Mouse (Mus musculus): ENCODE measurements around the gene Bnip1. TPM values are rescaled to one million over a fixed set of nuclear protein-coding genes. Genes with fewer than 3 reads are reported as not detected.

Bnip1 gene
- polyA plus RNA-seq, 2 experiments: 45.6 to 49.4 TPM

DNA sequence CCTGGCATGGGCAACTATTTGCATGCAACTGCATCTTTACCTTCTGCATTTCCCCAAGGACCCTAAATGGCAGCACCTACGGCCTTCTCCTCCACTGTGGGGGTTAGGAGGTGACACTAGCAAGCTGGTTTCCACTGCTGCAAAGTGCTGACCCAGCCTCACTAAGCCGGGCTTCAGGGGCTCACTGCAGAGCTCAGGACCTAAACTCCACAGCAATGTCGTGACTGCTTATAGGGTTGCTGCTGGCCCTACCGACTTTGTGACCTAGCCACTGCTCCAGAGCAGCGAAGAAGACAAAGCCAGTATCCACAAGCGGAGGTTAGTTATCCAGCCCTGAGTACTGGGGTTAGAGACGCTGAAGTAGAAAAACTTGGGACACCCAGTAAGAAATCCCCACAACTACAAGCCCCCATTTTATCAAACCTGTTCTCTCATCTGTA, 56.7 kb downstream of the Bnip1 start:
- TF ChIP-seq POLR2A (IDR thresholded peaks at IDR 0.05; ENCODE audit: borderline replicate concordance, extremely low read depth, insufficient read depth, insufficient read length): no peak
- H3K4me1 ChIP-seq (ENCODE audit: control insufficient read depth, insufficient read depth, low read length): peaks cover 6% of the 10 kb centered on the region; the same call in 1 of the 2 replicates
- no peak overlapping the region for H3K27ac ChIP-seq (replicated peaks; ENCODE audit: low read depth, low read length)
- H3K9ac ChIP-seq (ENCODE audit: low read depth, low read length, severe bottlenecking): no peak overlapping the region
- DNase-seq (ENCODE audit: low spot score) (no peak), ATAC-seq (ENCODE audit: low FRiP score, low read depth) (no peak)
- H3K9me3 ChIP-seq (ENCODE audit: control insufficient read depth, low read length): no peaks in the 10 kb centered on the region
- peaks cover 88% of the 10 kb centered on the region for H3K27me3 ChIP-seq (ENCODE audit: control insufficient read depth, insufficient read depth, low read length)
- no peaks in the 10 kb centered on the region for H3K36me3 ChIP-seq (ENCODE audit: control insufficient read depth, insufficient read depth, low read length)
- 5% methylated on average over 7 of the region's 7 CpGs for WGBS
- H3K4me3 ChIP-seq (replicated peaks; ENCODE audit: low read length): no peak overlapping the region
- H3K4me2 ChIP-seq (replicated peaks; ENCODE audit: low read depth, low read length, severe bottlenecking): no peak overlapping the region

DNA sequence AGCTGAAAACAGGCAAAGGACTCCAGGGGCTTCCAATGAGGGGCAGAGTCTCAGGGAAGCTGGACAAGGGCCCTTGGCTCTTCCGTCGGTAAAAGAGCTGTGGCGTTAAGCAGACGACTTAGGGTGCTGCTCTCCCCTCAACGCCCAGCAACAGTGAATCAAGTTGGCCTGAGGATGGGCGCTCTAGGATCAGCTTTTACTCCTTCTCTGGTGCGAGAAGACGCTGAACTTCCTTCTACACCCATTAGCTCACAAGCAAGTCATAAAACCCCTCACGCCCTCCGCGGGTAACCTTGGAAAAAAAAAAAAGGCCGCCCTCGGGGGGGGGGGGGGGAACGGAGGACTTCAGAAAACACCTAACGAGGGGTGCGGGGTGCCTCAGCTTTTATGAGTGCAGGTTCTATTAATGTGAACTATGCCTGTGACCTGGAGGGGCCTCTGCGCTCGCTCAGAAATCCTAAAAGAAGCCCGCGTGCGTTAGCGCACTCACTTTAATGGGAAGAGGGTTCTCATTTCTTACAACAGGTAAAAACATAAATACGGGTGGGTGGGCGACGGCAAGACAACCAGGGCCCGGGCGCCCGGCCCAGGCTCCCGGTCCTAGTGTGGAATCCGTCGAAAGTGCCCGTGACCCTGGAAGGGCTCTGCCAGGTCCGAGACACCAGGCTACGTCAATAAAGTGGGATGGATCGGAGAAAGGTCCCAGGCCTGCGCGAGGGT, 57.5 kb downstream of the Bnip1 start:
- no peak for TF ChIP-seq POLR2A (IDR thresholded peaks at IDR 0.05; ENCODE audit: borderline replicate concordance, extremely low read depth, insufficient read depth, insufficient read length)
- H3K9me3 ChIP-seq (ENCODE audit: control insufficient read depth, low read length): no peaks in the 10 kb centered on the region
- H3K27ac ChIP-seq (replicated peaks; ENCODE audit: low read depth, low read length): no peak overlapping the region
- H3K4me3 ChIP-seq (replicated peaks; ENCODE audit: low read length): peak overlapping the region; percentile 30; the same call in 1 of the 2 replicates
- under 1% methylated on average over 33 of the region's 37 CpGs for WGBS
- no peak overlapping the region for H3K4me2 ChIP-seq (replicated peaks; ENCODE audit: low read depth, low read length, severe bottlenecking)
- H3K36me3 ChIP-seq (ENCODE audit: control insufficient read depth, insufficient read depth, low read length): no peaks in the 10 kb centered on the region
- no peak for ATAC-seq (ENCODE audit: low FRiP score, low read depth)
- H3K4me1 ChIP-seq (ENCODE audit: control insufficient read depth, insufficient read depth, low read length): peaks cover 6% of the 10 kb centered on the region; the same call in 1 of the 2 replicates
- no peak for DNase-seq (ENCODE audit: low spot score)
- peaks cover 96% of the 10 kb centered on the region for H3K27me3 ChIP-seq (ENCODE audit: control insufficient read depth, insufficient read depth, low read length)
- H3K9ac ChIP-seq (ENCODE audit: low read depth, low read length, severe bottlenecking): no peak overlapping the region

DNA sequence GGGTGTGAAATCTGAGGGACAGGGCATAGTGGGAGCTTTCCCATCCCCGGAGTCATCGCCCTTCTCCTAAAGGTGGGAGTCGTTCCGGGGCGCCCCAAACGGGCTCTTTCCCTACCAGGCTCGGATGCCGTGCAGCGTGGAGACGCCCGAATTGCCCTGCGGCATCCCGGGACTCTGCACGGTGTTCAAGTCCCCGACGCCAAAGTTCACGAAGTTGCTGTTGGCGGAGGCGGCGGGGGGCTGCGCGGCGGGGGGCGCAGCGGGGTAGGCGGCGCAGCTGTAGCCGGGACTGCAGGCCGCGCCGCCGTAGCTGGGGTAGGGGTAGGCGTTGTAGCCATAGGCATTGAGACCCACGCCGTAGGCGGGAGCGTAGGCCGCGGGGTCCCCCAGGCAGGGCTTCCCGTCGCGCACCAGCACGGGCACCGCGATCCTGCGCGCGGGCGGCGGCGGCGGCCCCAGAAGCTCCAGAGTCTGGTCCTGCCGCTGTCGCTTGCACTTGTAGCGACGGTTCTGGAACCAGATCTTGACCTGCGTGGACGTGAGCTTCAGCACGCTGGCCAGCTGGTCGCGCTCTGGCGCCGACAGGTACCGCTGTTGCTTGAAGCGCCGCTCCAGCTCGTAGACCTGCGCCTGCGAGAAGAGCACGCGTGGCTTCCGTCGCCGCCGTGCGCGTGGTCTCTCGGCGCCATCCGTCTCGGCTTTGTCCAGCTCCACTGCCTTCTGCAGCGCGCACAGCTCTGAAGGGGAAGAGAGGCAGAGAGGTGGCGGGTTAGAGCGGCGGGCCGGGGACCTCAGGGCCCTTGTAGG, 58.2 kb downstream of the Bnip1 start:
- peaks cover 99% of the 10 kb centered on the region for H3K27me3 ChIP-seq (ENCODE audit: control insufficient read depth, insufficient read depth, low read length)
- H3K4me3 ChIP-seq (replicated peaks; ENCODE audit: low read length): peak overlapping the region; percentile 30
- no peak for TF ChIP-seq POLR2A (IDR thresholded peaks at IDR 0.05; ENCODE audit: borderline replicate concordance, extremely low read depth, insufficient read depth, insufficient read length)
- H3K4me1 ChIP-seq (ENCODE audit: control insufficient read depth, insufficient read depth, low read length): peaks cover 6% of the 10 kb centered on the region; the same call in 1 of the 2 replicates
- DNase-seq (ENCODE audit: low spot score): no peak
- H3K9me3 ChIP-seq (ENCODE audit: control insufficient read depth, low read length): no peaks in the 10 kb centered on the region
- no peak for ATAC-seq (ENCODE audit: low FRiP score, low read depth)
- no peaks in the 10 kb centered on the region for H3K36me3 ChIP-seq (ENCODE audit: control insufficient read depth, insufficient read depth, low read length)
- peak overlapping the region; percentile 42 for H3K4me2 ChIP-seq (replicated peaks; ENCODE audit: low read depth, low read length, severe bottlenecking)
- H3K27ac ChIP-seq (replicated peaks; ENCODE audit: low read depth, low read length): no peak overlapping the region
- 0 out of 2 replicates have a peak overlapping the region, but pooled peaks have one; percentile 25 for H3K9ac ChIP-seq (ENCODE audit: low read depth, low read length, severe bottlenecking)
- under 1% methylated on average over 62 of the region's 87 CpGs for WGBS

DNA sequence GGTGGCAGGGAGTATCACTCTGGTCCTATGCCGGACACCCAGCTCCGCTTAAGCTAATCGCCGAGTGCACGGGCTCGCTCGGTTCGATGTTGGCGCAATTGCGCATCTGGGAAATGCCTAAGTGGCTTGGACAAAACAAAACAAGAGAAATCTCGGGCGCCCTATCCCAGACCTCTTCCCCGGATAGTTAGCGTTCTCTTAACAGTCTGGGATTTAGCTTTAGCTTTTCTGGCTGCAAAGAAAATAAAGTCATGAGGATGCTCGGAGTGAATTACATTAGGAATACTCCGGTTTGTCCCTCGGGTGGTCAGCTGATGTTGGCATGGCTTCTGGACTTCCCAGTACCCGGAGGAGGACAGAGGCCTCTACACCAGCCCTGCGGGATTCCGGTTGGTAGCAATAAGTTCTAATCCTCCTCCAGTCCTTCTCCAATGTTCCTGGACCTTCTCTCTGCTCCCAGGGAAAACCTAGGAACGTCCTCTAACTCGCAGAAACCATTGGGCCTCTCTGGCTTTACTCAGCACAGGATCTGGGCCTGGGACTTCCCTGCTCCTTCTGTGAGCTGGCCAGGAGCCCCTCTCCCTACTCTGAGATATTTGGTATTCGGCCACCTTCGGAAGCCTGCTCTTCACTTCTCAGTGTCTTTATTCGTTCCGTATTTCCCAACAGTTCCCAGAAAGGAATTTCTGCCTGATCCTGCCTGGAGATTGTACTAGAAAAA, 59.0 kb downstream of the Bnip1 start:
- no peaks in the 10 kb centered on the region for H3K36me3 ChIP-seq (ENCODE audit: control insufficient read depth, insufficient read depth, low read length)
- H3K4me2 ChIP-seq (replicated peaks; ENCODE audit: low read depth, low read length, severe bottlenecking): peak overlapping the region; percentile 42; the same call in 1 of the 2 replicates
- DNase-seq (ENCODE audit: low spot score): no peak
- no peak for ATAC-seq (ENCODE audit: low FRiP score, low read depth)
- no peak for TF ChIP-seq POLR2A (IDR thresholded peaks at IDR 0.05; ENCODE audit: borderline replicate concordance, extremely low read depth, insufficient read depth, insufficient read length)
- peaks cover 6% of the 10 kb centered on the region; the same call in 1 of the 2 replicates for H3K4me1 ChIP-seq (ENCODE audit: control insufficient read depth, insufficient read depth, low read length)
- peak overlapping the region; percentile 30 for H3K4me3 ChIP-seq (replicated peaks; ENCODE audit: low read length)
- no peaks in the 10 kb centered on the region for H3K9me3 ChIP-seq (ENCODE audit: control insufficient read depth, low read length)
- H3K27me3 ChIP-seq (ENCODE audit: control insufficient read depth, insufficient read depth, low read length): peaks cover 99% of the 10 kb centered on the region
- no peak overlapping the region for H3K27ac ChIP-seq (replicated peaks; ENCODE audit: low read depth, low read length)
- WGBS: 2% methylated on average over 26 of the region's 26 CpGs
- no peak overlapping the region for H3K9ac ChIP-seq (ENCODE audit: low read depth, low read length, severe bottlenecking)

DNA sequence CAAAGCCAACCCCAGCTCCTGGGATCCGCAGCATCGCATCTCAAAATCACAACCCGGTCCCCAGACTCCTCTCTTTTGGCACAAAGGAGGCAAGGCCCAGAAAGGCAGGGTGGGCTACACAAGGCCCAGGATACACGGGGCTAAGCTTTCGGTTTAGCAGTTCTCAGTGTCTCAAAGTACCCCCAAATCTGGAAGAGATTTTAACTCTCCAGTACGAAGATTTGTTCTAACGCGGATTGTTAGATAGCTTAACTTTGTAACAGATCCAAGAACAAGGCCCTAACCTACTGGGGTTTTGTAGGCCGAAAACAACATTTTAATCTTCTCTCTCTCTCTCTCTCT, 59.5 kb downstream of the Bnip1 start:
- no peak overlapping the region for H3K27ac ChIP-seq (replicated peaks; ENCODE audit: low read depth, low read length)
- no peak for ATAC-seq (ENCODE audit: low FRiP score, low read depth)
- no peak overlapping the region for H3K9ac ChIP-seq (ENCODE audit: low read depth, low read length, severe bottlenecking)
- peaks cover 100% of the 10 kb centered on the region for H3K27me3 ChIP-seq (ENCODE audit: control insufficient read depth, insufficient read depth, low read length)
- WGBS: 9% methylated on average over 9 of the region's 9 CpGs
- TF ChIP-seq POLR2A (IDR thresholded peaks at IDR 0.05; ENCODE audit: borderline replicate concordance, extremely low read depth, insufficient read depth, insufficient read length): no peak
- DNase-seq (ENCODE audit: low spot score): no peak
- no peaks in the 10 kb centered on the region for H3K9me3 ChIP-seq (ENCODE audit: control insufficient read depth, low read length)
- no peak overlapping the region for H3K4me2 ChIP-seq (replicated peaks; ENCODE audit: low read depth, low read length, severe bottlenecking)
- H3K4me1 ChIP-seq (ENCODE audit: control insufficient read depth, insufficient read depth, low read length): peaks cover 6% of the 10 kb centered on the region; the same call in 1 of the 2 replicates
- no peak overlapping the region for H3K4me3 ChIP-seq (replicated peaks; ENCODE audit: low read length)
- H3K36me3 ChIP-seq (ENCODE audit: control insufficient read depth, insufficient read depth, low read length): no peaks in the 10 kb centered on the region
